Mouse (Mus musculus) limb, embryonic 14.5 days (tissue): ENCODE data around the gene Rhox11. TPM values are rescaled to one million over a fixed set of nuclear protein-coding genes. Genes with fewer than 3 reads are reported as not detected.

ENCODE experiments used
- ATAC-seq: fragments of 200-750 bp; cut with Nextera tagmentation; 2 replicates; pipeline ENCODE4 v1.8.0; 2017; ENCODE audit warnings: low read depth, moderate number of reproducible peaks, moderate TSS enrichment; ENCODE audit not compliant: low FRiP score
- DNase-seq: peaks from one replicate; pipeline ENCODE4 v3.0.0-alpha.2; 2015; ENCODE audit warnings: low spot score
- H3K27ac ChIP-seq: fragments of 300-500 bp; sonication (generic); replicated peaks from 2 replicates; pipeline ENCODE4 v1.5.1; 2014; ENCODE audit warnings: low read depth, mild to moderate bottlenecking, low read length, moderate library complexity, mixed read lengths
- H3K27me3 ChIP-seq: fragments of 300-500 bp; sonication (generic); 2 replicates; pipeline ENCODE4 v1.6.1; 2014; ENCODE audit warnings: low read length, mixed read lengths; ENCODE audit not compliant: control insufficient read depth, insufficient read depth
- H3K36me3 ChIP-seq: fragments of 300-500 bp; sonication (generic); 2 replicates; pipeline ENCODE4 v1.6.1; 2014; ENCODE audit warnings: mild to moderate bottlenecking, low read length, moderate library complexity, mixed read lengths; ENCODE audit not compliant: control insufficient read depth, insufficient read depth
- H3K4me1 ChIP-seq: fragments of 300-500 bp; sonication (generic); 2 replicates; pipeline ENCODE4 v1.6.1; 2014; ENCODE audit warnings: antibody characterized with exemption, low read length, mixed read lengths; ENCODE audit not compliant: control insufficient read depth, insufficient read depth
- H3K4me2 ChIP-seq: fragments of 300-500 bp; sonication (generic); replicated peaks from 2 replicates; pipeline ENCODE4 v1.6.1; 2014; ENCODE audit warnings: low read depth, mild to moderate bottlenecking, low read length, moderate library complexity; ENCODE audit not compliant: severe bottlenecking
- H3K4me3 ChIP-seq: fragments of 300-500 bp; sonication (generic); replicated peaks from 2 replicates; pipeline ENCODE4 v1.5.1; 2014; ENCODE audit warnings: low read length
- H3K9ac ChIP-seq: fragments of 300-500 bp; sonication (generic); 2 replicates; pipeline ENCODE4 v1.6.1; 2014; ENCODE audit warnings: mild to moderate bottlenecking, low read depth, low read length, moderate library complexity; ENCODE audit not compliant: severe bottlenecking
- H3K9me3 ChIP-seq: fragments of 300-500 bp; sonication (generic); 2 replicates; pipeline ENCODE4 v1.6.1; 2016; ENCODE audit warnings: low read length; ENCODE audit not compliant: control insufficient read depth
- POLR2A ChIP-seq: fragments of 200-500 bp; IDR thresholded peaks from 2 replicates; pipeline ENCODE4 v1.8.0; 2012; ENCODE audit warnings: inconsistent platforms, mild to moderate bottlenecking, moderate library complexity, borderline replicate concordance; ENCODE audit not compliant: insufficient read depth, insufficient read length; ENCODE audit errors: extremely low read depth
- WGBS: fragments of 180-500 bp; shearing (Covaris S2); extraction: QIAGEN DNeasy Blood & Tissue Kit; methylation state at CpG from one replicate; pipeline ENCODE4 v1.1.7; 2014; 5-methylcytosine and 5-hydroxymethylcytosine counted together
- polyA plus RNA-seq, 2 experiments: library from polyadenylated mRNA; depleted of rRNA in 1 of 2; stranded (reverse) in 1 of 2; unstranded in 1 of 2; fragments of >200 nt; fragmentation: Nextera tagmentation in 1 of 2; extraction: Ambion mirVana in 1 of 2; gene quantifications; 2 replicates each; pipeline versions ENCODE4 v1.2.1 to v1.2.3; 2012 to 2014

Rhox11 gene
- polyA plus RNA-seq (2012; rRNA removed): not detected in 2 replicates
- polyA plus RNA-seq (2014; fragmentation: Nextera tagmentation; extraction: Ambion mirVana): not detected in 2 replicates

GRCm38 (mm10) chrX:38085041-38085440 is at the start of gene Rhox11:
Gene Rhox11 (minus strand): TSS chrX:38085141.
- whole genome bisulfite sequencing: 85% methylated on average over 9 of the region's 9 CpGs
- H3K36me3 ChIP-seq: no peaks in the 10 kb centered on the region
- no peak within 1 kb of the TSS for H3K27ac ChIP-seq
- ATAC-seq: no peak
- no peak within 1 kb of the TSS for H3K4me2 ChIP-seq
- DNase-seq: no peak
- no peaks in the 10 kb centered on the region for H3K4me1 ChIP-seq
- no peak within 1 kb of the TSS for H3K4me3 ChIP-seq
- TF ChIP-seq POLR2A: no peak
- H3K9me3 ChIP-seq: no peaks in the 10 kb centered on the region
- H3K27me3 ChIP-seq: no peaks in the 10 kb centered on the region
- H3K9ac ChIP-seq: no peak within 1 kb of the TSS

- H3K9ac ChIP-seq: no peak overlapping the region
- H3K4me3 ChIP-seq: no peak overlapping the region
- no peaks in the 10 kb centered on the region for H3K36me3 ChIP-seq
- no peaks in the 10 kb centered on the region for H3K27me3 ChIP-seq
- ATAC-seq (no peak), DNase-seq (no peak)
- no peak for TF ChIP-seq POLR2A
- no peak overlapping the region for H3K4me2 ChIP-seq
- WGBS: 95% methylated on average over 24 of the region's 34 CpGs
- H3K4me1 ChIP-seq: no peaks in the 10 kb centered on the region
- no peaks in the 10 kb centered on the region for H3K9me3 ChIP-seq
- H3K27ac ChIP-seq: no peak overlapping the region
Measured at GRCm38 (mm10) chrX:38121478-38121877, 36.5 kb upstream of the Rhox11 start.

GRCm38 (mm10) chrX:38120982-38121381 is 36.0 kb upstream of the Rhox11 start, which contains the start of gene Rhox13:
Gene Rhox13 (plus strand): TSS chrX:38121219.
- ATAC-seq: no peak
- no peak within 1 kb of the TSS for H3K9ac ChIP-seq
- no peak within 1 kb of the TSS for H3K4me2 ChIP-seq
- H3K27me3 ChIP-seq: no peaks in the 10 kb centered on the region
- H3K4me1 ChIP-seq: no peaks in the 10 kb centered on the region
- no peak within 1 kb of the TSS for H3K4me3 ChIP-seq
- H3K9me3 ChIP-seq: no peaks in the 10 kb centered on the region
- H3K27ac ChIP-seq: no peak within 1 kb of the TSS
- no peaks in the 10 kb centered on the region for H3K36me3 ChIP-seq
- TF ChIP-seq POLR2A: no peak
- WGBS: 92% methylated on average over 20 of the region's 20 CpGs
- DNase-seq: no peak

- no peaks in the 10 kb centered on the region for H3K9me3 ChIP-seq
- no peak within 1 kb of the TSS for H3K27ac ChIP-seq
- no peaks in the 10 kb centered on the region for H3K4me1 ChIP-seq
- no peaks in the 10 kb centered on the region for H3K36me3 ChIP-seq
- no peak within 1 kb of the TSS for H3K4me2 ChIP-seq
- H3K9ac ChIP-seq: no peak within 1 kb of the TSS
- ATAC-seq (no peak), DNase-seq (no peak)
- TF ChIP-seq POLR2A: no peak
- 72% methylated on average over 4 of the region's 4 CpGs for WGBS
- H3K27me3 ChIP-seq: no peaks in the 10 kb centered on the region
- H3K4me3 ChIP-seq: no peak within 1 kb of the TSS
Measured at GRCm38 (mm10) chrX:38110807-38111206, 25.9 kb upstream of the Rhox11 start, which contains the start of gene Rhox12. Gene Rhox12 (minus strand): TSS chrX:38110907.

GRCm38 (mm10) chrX:38084226-38084625 is 715 bp downstream of the Rhox11 start:
- Histone ChIP-seq H3K9ac (no peak overlapping the region), H3K27me3 (no peaks in the 10 kb centered on the region), H3K36me3 (no peaks in the 10 kb centered on the region), H3K4me2 (no peak overlapping the region), H3K9me3 (no peaks in the 10 kb centered on the region), H3K27ac (no peak overlapping the region), H3K4me3 (no peak overlapping the region), H3K4me1 (no peaks in the 10 kb centered on the region)
- WGBS: 19% methylated on average over 12 of the region's 12 CpGs
- TF ChIP-seq POLR2A: no peak
- DNase-seq (peak; percentile 12), ATAC-seq (no peak)

GRCm38 (mm10) chrX:38066175-38066574 is 18.8 kb downstream of the Rhox11 start, which contains the start of gene Rhox10:
Gene Rhox10 (plus strand): TSS chrX:38066475.
- Histone ChIP-seq H3K4me2 (no peak within 1 kb of the TSS), H3K27me3 (no peaks in the 10 kb centered on the region), H3K4me3 (no peak within 1 kb of the TSS), H3K36me3 (no peaks in the 10 kb centered on the region), H3K27ac (no peak within 1 kb of the TSS), H3K9me3 (no peaks in the 10 kb centered on the region), H3K4me1 (no peaks in the 10 kb centered on the region), H3K9ac (no peak within 1 kb of the TSS)
- ATAC-seq: no peak
- TF ChIP-seq POLR2A: no peak
- WGBS: 85% methylated on average over 11 of the region's 11 CpGs
- DNase-seq: no peak
